Mouse (Mus musculus): ENCODE results near the gene Nol11.

DNA sequence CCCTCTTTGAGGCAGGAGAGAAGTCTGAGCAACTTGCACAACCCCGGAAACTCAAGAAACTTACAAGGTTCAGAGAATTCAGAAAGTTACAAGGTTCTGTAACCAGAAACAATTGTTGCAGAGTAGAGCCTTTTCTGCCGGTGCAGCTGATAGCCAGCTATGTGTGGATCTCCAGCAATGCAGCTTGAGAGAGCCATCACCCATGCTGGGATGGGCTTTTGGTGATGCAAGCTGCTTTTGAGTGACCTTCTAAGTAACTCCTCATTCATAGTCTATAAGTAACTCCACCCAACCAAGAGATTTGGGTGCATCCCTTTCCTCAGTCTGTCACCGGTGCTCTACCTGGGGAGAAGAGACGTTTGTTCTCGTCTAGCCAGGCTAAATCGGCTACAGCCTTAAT is 49.3 kb upstream of the Nol11 start:
- TF ChIP-seq CTCF (conservative IDR thresholded peaks at IDR 0.05 in 1 of 2, IDR thresholded peaks at IDR 0.05 in 1 of 2; ENCODE audit: low read depth in 2 of 2, low read length in 2 of 2), result no peak
- TF ChIP-seq JUN (IDR thresholded peaks at IDR 0.05; ENCODE audit: insufficient read depth, low read depth, low read length), result no peak
- TF ChIP-seq MAX (IDR thresholded peaks at IDR 0.05; ENCODE audit: low read length), result no peak
- no peak for TF ChIP-seq USF2 (conservative IDR thresholded peaks at IDR 0.05; ENCODE audit: low read depth, low read length)
- TF ChIP-seq EP300 (IDR thresholded peaks at IDR 0.05; ENCODE audit: low read length), result no peak
- no peak for TF ChIP-seq USF1 (IDR thresholded peaks at IDR 0.05; ENCODE audit: low read depth, low read length)
- no peak for TF ChIP-seq CHD1 (IDR thresholded peaks at IDR 0.05; ENCODE audit: low read depth, low read length)
- TF ChIP-seq POLR2A (IDR thresholded peaks at IDR 0.05; ENCODE audit: low read depth, low read length), result no peak
- TF ChIP-seq NELFE (IDR thresholded peaks at IDR 0.05; ENCODE audit: low read depth, low read length), result no peak
- TF ChIP-seq POLR2AphosphoS2 (IDR thresholded peaks at IDR 0.05; ENCODE audit: low read depth, low read length), result no peak
- no peak for TF ChIP-seq GABPA (IDR thresholded peaks at IDR 0.05; ENCODE audit: insufficient replicate concordance, low read depth, low read length)
- TF ChIP-seq HCFC1 (IDR thresholded peaks at IDR 0.05; ENCODE audit: low read depth, low read length), result no peak
- no peak for TF ChIP-seq ETS1 (conservative IDR thresholded peaks at IDR 0.05; ENCODE audit: low read depth, low read length)
- TF ChIP-seq TCF12 (IDR thresholded peaks at IDR 0.05; ENCODE audit: low read depth, low read length), result no peak
